Mouse (Mus musculus): ENCODE data around the gene Cpeb2.

Gene Cpeb2

GRCm38 (mm10) chr5:43232480-43233315 is at the start of gene Cpeb2:
TSS of gene Cpeb2 (plus strand) at chr5:43233170.
- peak; percentile 98 for DNase-seq

DNA sequence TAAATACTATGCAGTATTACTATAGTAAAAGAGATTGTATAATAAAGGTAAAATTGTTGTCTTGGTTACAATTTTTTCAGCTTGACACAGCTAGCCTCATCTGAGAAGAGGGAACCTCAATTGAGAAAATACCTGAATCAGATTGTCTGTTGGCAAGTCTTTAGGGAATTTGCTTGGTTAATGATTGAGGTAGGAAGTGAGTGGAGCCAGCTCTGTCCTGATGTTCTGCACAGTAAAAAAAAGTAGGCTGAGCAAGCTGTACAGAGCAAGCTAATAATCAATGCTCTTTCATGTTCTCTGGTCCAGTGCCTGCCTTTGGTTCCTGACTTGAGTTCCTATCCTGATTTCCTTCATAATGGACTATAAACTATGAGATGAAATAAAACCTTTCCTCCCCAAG is 49.4 kb upstream of the Cpeb2 start:
- DNase-seq: no peak

DNA sequence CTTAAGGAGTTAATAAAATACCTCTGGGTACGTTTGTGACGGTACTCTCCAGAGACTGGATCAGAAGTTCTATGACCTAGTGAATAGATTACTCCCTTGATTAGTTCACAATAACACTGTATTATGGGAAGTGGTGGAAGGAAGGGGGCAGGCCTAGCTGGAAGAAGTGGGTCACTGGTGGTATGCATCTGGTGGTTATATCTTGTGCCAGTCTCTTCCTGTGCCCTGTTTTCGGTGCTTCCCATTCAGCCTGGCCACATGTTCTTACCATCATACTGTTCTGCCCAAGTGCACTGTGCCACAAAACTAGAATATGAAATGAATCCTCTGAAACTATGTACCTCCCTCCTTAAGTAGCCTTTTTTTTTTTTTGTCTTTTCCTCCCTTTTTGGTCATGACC is 48.1 kb upstream of the Cpeb2 start:
- DNase-seq: no peak

- DNase-seq: no peak
Measured at GRCm38 (mm10) chr5:43185478-43185877, 47.5 kb upstream of the Cpeb2 start.

DNA sequence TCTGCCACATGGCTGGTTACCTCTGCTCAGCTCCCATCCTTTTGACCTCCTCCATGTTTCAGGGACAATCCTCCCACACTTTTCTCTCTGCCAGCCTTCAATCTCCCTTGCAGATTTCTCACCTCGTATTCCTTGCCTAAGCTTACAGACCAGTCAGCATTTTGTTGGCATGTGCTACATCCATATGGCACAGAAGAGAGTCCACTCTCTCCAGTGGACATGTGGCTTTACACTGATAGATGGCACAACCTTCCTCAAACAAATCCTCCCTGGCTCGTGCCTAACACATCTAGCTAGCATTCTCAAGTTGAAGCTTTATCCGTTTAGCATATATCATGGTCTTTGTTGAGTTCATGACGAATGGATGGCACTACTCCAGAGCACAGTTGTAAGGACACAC is 32.3 kb upstream of the Cpeb2 start:
- DNase-seq: peak; percentile 44 to 46

DNA sequence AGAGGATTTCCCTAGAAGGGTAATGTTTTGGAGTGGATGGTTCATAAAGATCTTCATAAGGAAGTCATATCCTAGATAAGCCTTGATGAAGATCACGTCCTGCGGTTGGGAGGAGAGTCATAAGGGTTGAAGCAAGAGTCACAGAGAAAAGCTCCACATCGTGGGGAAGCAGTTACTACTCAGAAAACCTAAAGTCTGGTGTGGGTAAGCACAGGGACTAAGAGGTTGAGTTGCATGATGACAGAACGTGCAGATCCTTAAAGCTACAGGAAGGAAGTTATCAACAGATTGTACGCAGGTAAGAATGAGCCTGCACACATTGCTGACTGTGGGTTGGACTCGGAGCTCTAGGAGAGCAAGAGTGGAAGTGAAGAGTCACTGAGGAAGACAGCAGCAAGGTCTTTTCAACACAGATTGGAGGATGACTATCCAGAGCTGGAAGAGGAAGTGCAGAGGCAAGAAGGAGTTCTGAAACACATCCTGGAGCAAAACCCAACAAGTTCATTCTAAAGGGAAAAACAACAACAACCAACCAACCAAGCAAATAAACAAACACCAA is 26.4 kb upstream of the Cpeb2 start:
- DNase-seq: no peak

- DNase-seq: no peak
Measured at GRCm38 (mm10) chr5:43217468-43217867, 15.5 kb upstream of the Cpeb2 start.

DNA sequence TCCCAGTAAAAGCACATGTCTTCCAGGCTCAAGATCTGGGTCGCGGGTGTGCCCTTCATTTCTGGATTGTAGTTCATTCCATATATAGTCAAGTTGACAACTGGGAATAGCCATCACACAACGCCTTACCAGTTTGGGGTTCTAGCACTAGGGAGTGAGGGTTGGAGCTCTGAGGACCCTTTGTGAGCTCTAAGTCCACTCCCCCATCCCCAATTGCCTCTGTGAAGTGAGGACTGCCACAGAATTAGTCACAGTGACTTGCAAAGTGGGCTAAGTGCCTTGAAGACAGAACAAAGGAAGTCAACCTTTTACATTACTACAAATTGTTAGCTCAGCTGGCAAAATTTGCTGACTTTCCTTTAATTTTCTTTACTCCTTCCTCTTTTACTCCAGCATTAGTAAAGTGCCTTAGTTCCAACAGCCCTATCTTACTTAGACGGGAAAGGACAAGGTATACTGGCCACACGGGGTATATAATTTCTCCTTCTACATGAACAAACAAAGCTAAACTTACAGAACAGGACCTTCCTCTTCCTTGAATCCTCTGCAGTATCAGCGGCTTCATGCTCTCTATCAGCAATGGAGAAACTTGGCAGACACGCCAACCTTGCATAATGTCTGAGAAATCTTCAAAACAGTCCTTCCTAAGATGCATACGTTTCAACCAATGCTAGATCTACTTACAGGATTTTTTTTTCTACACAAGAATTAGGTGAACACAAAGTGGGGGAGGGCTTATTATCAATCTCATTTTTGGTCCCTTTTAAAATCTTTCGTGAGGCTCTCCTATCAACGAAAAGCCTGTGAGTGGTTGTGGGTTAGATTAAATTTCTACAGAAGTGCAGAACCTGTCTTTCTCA is 14.8 kb upstream of the Cpeb2 start:
- no peak for DNase-seq

DNA sequence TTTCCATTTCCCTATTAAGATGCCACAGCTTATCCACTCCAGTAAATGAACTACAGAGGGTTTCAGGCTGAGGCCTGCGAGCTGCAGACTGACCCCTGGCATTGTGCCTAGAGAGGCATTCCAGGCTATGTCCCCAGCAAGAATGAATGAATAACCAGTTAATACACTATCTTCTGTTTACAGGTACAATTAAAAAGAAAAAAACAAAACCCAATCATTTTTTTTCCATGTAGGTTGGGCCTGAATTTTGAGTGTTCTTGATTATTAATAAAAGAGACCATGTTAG is 14.2 kb upstream of the Cpeb2 start:
- DNase-seq: peak in 1 of 2 experiments; percentile 41

GRCm38 (mm10) chr5:43223359-43223758 is 9.6 kb upstream of the Cpeb2 start:
- DNase-seq: no peak

DNA sequence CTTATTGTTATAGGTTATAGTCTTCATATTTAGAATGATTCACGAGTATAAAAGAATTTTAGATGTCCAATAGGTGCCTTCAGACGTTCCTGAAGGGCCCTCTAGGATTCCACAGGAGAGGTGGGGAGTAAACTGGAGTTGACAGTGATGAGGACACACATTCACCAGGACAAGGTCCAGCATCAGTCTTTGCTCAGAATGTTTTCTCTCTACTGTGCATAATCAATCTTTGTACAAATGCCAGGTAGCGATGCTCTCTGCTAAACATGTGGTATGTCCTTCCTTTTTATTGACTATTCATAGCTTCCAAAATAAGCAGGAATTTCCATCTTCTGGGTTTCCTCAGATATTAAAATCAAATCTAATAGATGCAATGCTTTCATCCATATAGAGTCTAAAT is 8.7 kb upstream of the Cpeb2 start:
- no peak for DNase-seq

DNA sequence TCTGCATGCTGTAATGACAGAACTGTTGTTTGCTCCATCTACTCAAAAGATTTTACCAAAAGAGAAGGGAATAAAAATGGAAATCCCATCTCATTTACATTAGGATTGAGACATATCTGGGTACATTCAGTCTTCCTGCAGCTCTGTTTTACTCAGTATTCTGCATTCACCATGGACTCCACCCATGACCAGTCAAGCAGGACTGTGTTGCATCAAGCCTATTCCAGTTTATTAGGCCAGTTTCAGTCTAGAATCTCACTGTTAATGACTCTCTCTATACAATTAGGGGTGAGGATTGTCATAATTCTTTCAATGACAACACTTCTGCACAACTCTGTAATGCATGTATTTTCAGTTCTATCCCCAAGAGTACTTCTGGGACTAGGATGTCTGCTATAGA is 6.8 kb upstream of the Cpeb2 start:
- DNase-seq: no peak

DNA sequence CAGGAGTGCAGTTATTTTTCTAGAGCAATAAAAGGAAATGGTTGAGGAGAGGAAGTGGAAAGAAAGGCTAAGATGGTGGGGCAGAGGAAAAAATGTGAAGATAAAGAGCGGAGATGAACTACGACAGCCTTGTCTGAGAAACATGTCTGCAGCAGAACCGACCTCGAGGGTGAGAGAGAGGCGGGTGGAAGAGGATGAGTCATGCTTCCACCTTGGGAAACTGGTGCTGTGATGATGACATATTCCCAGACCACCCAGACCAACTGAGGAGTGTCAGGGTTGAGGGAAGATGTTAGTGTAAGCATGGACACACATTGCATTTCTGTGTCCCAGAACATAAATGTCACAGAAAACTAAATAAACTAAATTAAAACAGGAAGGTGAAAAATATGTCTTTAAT is 5.4 kb upstream of the Cpeb2 start:
- no peak for DNase-seq

DNA sequence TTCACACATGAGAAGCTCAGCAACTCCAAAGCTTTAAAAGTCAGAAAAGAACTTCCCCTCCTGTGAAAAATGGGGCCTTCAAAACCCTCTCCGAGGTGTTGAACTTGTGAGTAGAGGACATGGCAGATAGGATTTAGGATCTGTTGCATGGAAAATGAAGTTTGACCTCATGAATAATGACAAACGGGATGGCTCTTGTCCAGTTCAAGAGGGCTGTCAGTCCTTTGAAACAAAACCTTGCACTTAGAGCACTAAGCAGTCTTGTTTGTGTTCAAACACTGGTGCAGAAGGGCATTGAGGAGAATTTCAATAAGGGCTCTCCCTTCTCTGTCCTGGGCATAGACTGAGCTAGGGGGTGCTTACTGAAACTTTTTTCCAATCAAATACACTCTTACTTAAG is 1.9 kb upstream of the Cpeb2 start:
- DNase-seq: no peak

DNA sequence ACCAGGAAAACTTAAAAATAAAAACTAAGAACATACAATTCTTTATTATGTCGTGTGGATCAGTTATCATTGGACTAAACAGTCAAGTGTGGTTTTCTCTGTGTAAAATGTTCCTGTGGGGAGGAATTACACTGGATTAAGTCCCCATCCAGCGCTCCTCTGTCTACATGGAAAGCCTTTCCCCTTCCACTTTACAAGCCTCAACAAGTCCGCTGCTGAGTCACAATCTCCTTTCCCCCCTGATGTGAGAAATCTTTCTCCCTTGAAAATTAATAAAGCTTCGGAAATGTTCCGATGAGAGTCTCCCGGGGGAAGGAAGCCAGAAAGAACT is 856 bp upstream of the Cpeb2 start:
- no peak for DNase-seq

- peak; percentile 84 to 87 for DNase-seq
Measured at GRCm38 (mm10) chr5:43233316-43234181, 579 bp downstream of the Cpeb2 start.

GRCm38 (mm10) chr5:43234321-43235185 is 1.6 kb downstream of the Cpeb2 start:
- peak; percentile 73 to 74 for DNase-seq

DNA sequence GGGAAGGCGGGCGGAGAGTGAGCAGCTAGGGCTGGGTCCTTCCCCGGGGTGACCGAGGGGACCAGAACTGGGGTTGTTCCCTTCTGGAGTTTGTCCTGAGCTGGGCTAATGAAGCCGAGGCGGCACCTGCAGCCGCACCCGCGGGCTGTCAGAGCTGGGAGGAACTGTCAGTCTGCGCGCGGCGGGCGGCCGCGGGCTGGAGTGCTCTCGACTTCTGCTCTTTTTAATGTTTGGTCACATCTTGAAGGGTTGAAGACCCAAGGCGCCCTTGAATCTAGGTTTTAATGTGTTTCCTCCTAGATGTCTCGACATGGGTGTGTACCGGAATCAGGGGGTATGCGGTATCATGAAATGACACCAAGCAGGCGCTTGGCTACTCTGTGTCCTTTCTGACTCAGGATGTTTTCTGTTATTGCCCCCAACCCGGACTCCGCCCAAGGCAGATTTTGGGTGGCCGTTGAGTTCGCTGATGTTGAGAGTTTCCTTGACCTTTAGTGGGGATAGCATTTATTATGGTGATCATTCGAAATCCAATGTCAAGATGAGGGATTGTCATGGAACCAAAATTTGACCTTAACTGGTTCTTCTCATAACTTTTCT is 2.3 kb downstream of the Cpeb2 start:
- DNase-seq: peak; percentile 79 to 82

DNA sequence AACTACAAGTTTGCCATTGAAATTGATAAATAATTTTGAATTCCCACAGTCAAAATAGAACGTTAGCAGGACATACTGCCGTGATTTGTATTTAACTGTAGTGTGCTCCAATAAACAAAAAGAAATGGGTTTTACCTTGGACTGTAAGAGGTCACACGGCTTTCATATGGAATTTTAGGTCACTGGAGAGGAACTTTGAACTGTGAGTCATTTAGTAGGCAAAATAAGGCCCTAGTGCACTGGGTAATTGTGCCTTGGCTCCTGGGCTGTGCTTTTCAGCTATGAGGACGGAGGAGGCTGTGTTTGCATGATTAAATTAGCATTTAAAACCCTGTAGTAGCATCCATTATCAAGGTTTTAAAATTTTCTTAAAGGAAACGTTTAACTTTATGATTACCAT is 3.0 kb downstream of the Cpeb2 start:
- no peak for DNase-seq

GRCm38 (mm10) chr5:43236476-43236875 is 3.5 kb downstream of the Cpeb2 start:
- no peak for DNase-seq

DNA sequence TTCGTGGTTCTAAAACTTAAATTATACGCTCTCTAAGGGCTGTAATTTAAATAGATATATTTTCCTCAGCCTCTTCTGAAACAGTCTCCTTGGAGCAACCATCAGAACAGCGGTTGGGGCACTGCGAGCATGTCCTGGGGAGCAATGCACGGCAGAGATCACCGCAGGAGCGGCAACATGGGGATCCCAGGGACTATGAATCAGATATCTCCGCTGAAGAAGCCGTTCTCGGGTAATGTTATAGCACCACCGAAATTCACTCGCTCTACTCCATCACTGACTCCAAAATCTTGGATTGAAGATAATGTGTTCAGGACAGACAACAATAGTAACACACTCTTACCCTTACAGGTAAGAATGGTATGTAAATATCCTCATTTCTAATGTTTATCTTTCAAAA is 4.3 kb downstream of the Cpeb2 start:
- peak in 1 of 2 experiments; percentile 40 for DNase-seq
